Mouse (Mus musculus) adrenal gland, postnatal 10 days (tissue): ENCODE measurements at regions not wholly inside any gene's neighbourhood (a gene's known extent, or its start where the extent isn't known, plus 50 kb on each side); places are given as distances from the start of the nearest gene placed in this dataset.
A peak's percentile ranks its signal among the peaks of the same experiment; 100 is the strongest.

ENCODE experiments used
- DNase-seq: peaks from one replicate; pipeline ENCODE4 v3.0.0; 2021; ENCODE audit warnings: mixed read lengths

DNA sequence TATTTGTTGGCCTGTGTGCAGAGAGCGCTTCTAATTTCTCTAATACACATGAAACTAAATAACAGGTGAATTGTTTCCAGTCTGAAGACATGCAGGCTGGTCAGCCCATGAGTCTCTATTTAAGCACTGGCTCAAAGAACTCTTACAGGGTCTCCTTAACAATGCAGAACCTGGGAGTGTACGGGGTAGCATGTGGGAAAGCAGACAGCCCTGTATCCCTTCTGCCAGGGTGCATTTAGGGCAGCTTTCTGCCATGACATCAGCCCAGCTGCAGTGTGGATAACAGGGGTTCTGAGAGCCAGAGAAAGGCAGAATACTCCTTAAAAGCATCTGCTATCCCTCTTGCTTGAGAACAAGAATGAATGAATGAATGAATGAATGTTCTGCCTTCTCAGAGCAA is 164.7 kb downstream of the Grb14 start:
- no peak for DNase-seq

DNA sequence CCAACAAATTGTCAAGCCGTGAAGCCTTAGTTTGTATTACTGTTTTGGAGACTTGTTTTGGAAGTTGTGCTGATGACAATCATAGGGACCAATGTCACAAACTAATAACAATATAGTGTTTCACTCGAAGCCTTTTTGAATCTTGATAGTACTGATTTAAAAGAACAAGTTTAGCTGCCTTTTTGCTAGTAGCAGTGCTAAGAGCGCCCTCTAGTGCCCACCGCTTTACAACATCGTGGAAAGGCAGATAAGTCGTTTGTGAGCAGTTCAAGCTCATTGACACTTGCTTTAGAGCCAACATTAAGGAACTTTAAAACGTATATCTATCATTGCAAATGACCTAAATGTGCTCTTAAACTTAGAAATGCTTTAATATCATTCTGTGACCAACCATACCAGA is 170.9 kb downstream of the Grb14 start:
- peak; percentile 87 for DNase-seq

- no peak for DNase-seq
Observed at GRCm38 (mm10) chr2:64852913-64853312, 171.9 kb downstream of the Grb14 start.

DNA sequence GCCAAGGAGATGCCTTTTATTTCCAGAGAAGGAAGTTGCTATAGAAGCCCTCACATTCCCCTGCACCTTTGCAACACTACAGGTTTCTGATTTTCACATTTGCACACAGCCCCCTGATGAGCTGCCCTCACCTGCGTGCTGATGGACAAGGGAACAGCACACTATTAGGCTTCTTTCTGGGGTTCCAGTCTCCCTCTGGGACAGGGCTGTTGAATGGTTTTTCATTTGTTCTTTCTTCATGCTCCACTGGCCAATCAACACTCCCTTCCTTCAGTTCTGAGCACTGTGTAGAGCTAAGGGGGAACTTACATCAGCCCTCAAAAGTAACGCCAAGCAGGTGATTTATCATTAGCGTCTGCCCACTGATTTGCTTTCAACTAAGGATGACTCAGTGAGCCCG is 173.7 kb downstream of the Grb14 start:
- no peak for DNase-seq

DNA sequence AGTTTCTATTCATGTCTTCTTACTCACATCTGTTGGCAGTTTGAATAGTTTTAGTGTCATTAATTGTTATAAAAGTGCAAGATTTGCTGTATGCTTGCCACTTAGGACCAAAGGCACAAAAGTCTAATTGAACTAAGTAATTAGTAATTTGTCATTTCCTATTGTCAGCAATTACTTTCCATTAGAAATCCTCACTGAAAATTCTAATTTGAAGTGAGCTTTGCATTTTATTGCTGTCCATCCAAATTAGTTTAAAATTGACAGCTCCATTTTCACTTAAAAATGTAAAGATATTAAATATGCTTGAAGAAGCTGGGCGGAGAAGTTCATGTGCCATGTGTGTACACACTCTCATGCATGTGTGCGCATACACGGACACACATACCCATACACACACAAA is 174.1 kb downstream of the Grb14 start:
- no peak for DNase-seq

DNA sequence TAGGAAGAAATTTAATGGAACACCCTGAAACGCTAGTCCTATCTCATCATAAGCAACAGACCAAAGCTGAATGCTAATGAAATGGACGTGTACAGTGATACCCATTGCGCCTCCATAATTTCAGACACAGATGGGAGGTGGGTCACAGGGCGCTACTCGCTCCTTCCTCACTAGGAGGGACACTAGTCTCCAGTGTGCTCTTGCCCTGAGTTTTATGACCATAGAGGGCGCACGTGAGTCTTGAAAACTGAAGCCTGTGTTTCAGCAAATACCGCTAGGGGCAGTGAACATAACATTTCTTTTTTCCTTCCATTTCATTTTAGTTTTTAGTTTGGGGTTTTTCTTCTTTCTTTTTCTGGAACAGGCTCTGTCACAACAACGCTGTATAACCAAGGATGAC is 200.3 kb downstream of the Grb14 start:
- DNase-seq: no peak

DNA sequence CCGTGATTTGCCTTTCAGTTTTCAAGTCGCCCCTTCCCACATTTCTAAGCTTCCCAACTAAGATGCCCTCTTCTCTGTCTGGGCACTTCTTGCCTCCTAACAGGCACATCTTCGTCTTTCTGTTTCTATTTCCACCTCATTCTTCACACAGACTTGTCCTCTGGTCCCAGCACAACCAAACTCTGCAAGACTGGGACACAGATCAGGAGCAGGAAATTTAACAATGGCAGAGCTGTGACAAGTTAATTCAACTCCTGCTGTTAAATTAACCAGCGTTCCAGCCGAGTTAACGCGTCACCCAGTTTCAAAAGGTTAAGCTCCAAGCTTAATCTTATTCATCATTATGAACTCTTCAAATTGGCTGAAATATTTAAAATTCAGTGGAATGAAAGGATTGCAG is 200.9 kb downstream of the Grb14 start:
- no peak for DNase-seq

DNA sequence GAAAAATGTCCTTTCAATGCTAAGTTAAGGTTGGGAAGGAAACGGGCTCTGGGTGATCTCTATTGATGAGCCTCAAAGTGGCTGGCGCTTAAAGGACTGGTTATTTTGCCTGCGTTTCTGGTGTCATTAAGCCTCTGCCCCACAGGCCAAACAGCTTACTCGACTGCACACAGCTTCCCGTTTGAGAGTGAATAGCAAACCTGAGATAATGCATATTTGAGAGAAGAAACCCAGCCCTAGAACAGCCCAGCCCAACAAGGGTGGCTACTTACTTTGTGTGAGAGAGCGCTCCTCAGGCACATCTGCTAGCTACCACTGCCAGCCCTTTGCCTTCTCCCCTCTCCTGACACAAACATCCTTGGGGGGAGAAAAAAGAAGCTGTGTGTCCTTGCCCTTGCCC is 201.7 kb downstream of the Grb14 start:
- DNase-seq: no peak

GRCm38 (mm10) chr2:64818159-64818558 is 206.6 kb downstream of the Grb14 start:
- DNase-seq: no peak
